Mouse (Mus musculus) urinary bladder, postnatal 14 days (tissue): ENCODE measurements around the gene Btbd19.

Source experiments
- DNase-seq: peaks from one replicate; pipeline ENCODE4 v3.0.0; 2021; ENCODE audit warnings: low spot score

The Btbd19 gene

DNA sequence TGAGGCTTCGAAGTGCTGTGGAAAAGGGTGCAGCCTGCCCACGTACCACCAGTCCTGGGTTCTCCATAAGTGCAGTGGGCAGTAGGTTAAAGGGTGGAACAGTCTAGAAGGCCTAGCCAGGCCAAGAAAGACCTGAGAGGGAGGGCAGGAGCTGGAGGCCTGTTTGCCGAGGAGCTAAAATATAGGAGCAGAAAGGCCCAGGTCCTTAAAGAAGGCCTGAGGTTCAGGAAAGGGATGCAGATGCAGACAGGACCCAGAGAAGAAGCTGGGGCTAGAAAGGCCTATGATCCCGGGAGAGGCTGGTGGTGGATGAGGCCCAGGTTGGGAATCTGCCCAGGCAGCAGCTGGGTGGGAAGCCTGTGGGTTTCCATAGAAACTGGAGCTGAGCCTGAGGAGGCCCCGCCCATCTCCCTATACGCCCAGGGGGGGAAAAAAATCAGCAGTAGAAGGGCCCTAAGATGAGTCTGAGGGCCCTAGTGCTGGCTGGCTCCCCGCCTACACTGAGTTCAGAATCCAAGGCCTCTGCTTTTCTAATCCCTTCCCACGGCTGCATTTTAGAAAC lies at the start of gene Btbd19:
TSS of gene Btbd19 (minus strand) at position 378 of the 562 bp plus-strand sequence.
- DNase-seq: peak; percentile 80

DNA sequence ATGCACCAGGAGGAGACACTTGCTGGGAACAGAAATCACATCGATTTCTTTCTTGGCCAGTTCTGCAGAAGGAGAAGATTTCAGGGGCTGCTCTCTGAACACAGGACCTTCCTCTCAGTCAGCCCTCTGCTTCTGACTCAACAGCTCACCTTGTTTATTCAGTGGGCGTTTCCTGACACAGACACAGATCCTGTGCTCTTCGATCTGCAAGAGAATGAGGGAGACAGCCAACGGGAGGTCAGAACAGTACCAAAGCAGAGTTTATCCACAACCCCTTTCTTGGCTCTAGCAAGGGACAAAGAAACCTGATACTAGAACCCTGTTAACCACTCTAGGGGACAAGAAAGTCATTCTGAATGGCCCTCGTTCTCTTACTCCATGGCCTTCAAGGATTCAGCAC lies 44.4 kb upstream of the Btbd19 start:
- no peak for DNase-seq

DNA sequence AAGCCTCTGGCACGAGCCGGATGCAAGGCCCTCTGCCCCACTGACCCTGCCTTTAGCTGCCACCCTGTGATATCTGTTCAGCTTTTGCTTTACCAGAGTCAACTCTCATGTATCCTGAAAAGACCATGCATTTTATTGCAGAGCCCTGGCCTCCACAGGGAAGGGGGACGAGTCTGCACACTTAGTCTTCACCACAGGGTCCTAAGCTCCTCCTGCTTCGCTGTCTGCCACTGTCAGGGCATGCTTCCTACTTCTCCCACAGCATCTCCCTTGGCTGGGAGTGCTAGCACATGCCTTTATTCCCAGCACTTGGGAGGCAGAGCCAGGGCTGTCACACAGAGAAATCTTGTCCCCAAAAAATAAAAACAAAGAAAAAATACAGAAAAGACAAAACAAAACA lies 35.7 kb upstream of the Btbd19 start:
- no peak for DNase-seq

DNA sequence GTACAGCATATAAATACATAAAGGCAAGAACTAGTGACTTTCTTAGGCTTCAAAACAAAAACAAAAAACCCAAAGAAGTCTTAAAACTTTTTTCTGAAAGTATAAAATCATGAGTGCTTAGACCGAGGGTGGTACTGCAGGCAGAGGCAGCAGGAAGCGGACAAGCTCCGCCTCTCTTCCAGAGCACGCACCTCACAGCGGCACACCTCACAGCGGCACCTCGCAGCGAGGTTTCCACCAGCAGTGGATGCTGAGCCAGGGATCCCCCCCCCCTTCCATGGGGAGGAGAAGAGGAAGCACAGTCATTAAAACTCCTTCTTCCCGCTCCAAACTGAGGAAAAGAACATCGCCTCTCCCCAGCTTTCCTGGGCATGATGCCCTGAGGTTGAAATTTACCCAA lies 34.1 kb upstream of the Btbd19 start:
- DNase-seq: no peak

DNA sequence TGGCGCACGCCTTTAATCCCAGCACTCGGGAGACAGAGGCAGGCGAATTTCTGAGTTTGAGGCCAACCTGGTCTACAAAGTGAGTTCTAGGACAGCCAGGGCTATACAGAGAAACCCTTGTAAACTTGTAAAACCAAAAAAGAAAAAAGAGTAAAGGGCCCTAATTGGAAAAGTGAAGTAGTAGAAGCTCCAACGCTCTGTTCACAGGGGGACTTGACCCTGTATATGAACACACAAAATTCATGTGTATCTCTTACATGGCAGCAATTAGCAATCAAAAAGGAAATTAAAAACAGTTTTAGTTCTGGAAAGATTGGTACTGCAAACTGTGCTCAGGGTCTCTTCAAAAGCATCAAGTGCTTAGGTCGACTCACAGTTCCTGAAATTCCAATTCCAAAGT lies 30.8 kb upstream of the Btbd19 start:
- DNase-seq: no peak

DNA sequence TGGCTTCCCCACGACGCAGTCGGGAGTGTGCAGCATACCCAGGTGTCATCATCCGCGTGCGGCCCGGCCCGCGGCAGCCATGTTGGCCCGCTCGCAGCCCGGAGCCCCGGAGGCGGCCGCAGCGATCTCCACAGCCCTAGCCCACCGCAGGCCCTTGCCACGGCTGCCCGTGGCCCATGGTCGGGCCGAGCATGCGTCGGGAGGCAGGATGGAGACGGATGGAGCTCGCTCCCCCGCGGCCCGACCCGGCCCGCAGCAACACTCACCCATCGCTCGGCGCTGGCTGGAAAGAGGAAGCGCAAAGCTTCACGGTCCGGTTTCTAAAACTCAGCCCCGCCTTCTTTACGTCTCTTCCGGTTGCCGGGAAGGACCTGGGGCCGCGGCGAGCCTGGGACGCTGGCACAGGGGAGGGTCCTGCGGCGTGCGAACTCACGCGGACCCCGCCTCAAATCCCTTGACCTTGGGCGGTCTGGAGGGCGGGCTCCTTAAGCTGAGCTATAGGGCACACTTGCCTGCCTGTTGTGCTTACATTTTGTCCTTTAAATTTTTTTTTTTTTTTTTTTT lies 30.3 kb upstream of the Btbd19 start, which contains the start of gene Rps8:
TSS of gene Rps8 (minus strand) at position 452 of the 564 bp plus-strand sequence.
- DNase-seq: peak; percentile 87

DNA sequence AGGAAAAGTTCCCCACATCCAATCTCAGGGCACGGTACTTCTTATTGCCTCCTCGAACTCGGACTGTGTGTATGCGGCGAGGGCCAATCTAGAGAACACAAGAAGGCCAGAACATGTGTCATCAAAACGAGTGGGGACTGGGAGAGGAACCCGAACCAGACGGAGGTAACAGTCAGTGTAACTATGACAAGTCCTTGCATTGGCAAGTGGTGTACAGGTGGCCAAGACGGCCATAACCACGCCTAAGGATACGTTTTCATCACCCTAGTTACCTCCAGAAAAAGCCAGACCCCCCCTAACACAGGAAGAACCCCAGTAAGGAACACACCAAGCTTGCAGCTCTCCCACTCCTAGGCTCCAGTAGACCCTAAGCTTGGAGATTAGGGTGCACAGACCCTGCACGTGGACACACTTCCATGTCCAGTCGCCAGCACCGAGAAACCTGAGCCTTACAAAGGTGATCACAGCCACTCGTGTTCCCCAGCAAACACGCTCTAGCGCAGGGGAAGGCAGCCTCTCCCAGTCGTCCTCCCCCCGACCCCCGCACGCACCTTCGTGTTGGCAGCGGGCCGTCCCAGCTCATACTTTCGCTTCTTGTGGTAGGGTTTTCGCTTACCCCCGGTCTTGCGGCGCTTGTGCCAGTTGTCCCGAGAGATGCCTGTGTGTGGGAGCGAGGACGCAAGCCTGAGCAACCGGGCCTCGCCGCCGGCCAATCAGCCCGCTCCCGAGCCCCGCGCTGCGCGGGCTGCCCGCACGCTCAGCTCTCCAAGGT lies 29.7 kb upstream of the Btbd19 start:
- DNase-seq: no peak

DNA sequence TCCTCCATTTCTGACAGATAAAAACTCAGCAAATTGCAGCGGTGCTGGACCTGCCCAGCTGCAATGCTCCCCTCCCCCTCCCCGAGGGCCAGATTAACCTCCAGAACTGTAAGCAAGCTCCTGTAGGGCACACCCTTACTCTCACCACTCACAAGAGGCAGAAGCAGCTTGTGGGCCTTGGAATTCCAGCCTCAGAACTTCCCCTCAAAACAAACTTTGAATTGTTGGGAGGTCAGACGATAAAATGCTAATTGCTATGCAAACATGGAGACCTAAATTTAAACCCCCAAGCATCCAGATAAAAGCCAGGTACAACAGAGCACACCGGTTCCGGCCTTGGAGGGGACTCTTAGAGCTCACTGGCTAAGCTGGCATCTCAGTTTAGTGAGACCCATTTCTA lies 27.2 kb upstream of the Btbd19 start:
- DNase-seq: no peak

DNA sequence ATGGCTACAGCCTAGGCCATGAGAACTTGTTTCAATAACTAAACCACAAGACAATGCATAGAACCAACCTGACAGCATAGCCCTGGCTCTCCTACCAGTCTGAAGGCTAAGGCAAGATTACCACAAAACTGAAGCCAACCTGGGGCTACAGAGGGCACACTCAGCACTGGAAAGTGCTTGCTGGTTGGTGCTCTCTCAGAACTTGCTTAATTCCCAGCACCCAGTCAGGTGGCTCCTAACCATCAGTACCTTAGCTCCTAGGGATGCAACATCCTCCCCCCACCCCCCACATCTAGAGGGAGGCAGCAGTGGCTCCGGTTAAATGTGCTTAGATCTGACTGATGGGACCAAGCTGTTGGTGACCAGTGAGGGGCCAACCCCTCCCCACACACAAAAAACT lies 25.9 kb upstream of the Btbd19 start:
- no peak for DNase-seq

DNA sequence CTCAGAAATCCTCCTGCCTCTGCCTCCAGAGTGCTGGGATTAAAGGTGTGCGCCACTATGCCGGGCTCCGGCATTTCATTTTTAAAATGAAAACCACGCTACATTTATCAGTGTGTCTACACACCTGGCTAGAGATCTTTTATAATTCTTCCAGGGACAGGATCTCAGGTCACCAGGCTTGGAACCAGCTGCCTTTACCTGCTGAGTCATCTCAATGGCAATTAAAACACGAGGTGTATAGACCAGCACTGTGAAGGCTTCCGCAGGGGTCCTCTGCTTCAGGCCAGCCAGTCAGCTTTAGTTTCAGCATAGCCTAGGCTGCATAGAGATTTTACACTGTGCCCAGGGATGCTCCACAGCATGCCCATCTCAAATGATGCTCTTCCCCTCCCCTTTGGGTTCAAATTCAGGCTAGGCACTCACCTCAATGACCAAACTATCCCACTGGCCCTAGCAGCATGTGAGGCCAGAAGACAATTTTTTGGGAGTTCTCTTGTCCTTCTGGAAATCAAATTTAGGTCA lies 24.7 kb upstream of the Btbd19 start:
- DNase-seq: no peak

DNA sequence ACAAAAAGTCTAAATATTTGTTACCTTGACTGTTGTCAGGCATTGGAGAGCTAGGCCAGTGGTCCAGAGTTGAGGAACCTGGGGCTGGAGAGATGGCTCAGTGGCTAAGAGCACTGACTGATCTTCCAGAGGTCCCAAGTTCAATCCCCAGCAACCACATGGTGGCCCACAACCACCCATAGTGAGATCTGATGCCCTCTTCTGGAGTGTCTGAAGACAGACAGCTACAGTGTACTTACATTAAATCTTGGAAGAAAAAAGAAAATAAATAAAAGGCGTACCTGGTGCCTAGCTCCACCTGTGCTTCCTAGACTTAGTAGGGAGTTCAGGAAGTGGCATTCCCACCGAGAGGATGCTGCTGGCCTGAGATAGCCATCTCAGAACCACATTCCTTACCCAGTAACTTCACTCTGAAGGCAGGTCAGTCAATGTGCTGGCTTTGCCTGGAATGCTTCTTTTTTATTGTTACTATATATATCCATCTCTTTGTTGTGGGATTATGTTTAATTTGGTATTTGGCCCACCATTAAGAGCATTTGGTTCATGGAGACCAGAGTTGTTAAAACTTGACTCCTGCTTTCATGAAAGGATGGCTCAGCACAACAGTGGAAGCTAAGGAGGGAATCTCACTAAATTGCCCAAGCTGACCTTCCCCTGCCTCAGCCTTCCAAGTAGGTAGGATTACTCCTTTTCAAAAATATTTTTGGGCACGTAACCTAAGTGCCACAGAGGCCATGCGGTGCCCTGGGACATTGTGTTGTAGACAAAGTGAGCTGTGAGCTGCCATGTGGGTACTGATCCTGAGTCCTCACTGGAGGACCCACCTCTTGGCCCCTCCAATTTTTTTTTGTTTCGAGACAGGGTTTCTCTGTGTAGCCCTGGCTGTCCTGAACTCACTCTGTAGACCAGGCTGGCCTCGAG lies 24.0 kb upstream of the Btbd19 start:
- DNase-seq: no peak

DNA sequence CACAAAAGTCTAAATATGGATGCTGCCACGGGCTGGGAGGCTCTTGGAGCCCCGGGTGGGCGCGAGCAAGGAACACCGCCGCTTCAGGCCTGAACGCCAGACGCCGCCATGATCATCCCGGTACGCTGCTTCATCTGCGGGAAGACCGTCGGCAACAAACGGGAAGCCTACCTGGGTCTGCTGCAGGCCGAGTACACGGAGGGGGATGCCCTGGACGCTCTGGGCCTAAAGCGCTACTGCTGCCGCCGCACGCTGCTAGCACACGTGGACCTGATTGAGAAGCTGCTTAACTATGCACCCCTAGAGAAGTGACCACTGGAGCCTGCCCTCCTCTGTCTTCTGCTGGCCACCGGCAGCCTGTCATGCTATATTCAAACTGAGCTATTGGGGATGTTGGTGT lies 23.3 kb upstream of the Btbd19 start:
- DNase-seq: no peak

DNA sequence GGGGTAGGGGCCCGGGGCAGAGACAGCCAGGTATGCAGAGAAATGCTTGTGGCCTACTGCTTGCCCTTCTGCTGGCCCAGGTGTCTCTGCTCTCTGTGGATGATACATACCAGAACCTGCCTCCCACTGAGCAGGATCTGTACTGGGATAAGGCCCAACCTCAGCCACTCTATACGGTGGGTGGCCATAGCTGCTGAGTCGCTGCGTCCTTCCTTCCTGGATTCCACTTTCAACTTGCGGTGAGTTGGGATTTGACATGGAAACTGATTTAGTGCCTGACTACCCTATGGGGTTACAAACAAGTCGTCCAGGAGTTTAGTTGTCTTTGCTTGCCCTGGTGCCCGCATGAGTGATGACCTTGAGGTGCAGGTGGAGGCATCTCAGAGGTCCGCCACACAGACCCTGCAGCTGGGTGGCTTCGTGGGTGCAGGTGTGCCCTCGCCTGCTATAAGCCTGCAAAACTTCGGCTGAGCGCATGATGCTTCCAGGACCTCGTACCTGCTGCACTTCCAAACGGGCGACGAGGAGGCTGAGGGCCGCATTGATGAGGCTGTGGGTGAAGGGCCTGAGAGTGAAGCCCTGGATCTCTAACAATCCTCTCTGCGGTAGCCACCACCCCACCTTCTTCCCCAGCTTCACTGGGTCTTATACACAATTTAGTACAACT lies 22.7 kb upstream of the Btbd19 start:
- DNase-seq: no peak

DNA sequence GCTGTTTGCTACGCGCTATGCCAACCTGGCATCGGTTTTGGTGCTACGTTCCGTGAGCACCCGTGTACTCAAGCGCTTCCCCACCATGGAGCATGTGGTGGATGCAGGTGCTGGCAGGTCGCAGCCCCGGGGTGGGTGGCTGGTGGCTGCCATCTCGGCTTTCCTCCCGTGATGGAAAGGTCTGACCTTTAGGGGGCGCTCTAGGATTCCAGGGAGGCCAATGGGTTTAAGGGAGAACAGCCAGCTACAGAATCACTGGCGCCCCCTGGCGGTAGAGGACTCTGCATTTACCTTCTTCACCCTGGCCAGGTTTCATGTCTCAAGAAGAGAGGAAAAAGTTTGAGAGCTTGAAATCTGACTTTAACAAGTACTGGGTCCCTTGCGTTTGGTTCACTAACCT lies 20.7 kb upstream of the Btbd19 start:
- peak; percentile 92 for DNase-seq

DNA sequence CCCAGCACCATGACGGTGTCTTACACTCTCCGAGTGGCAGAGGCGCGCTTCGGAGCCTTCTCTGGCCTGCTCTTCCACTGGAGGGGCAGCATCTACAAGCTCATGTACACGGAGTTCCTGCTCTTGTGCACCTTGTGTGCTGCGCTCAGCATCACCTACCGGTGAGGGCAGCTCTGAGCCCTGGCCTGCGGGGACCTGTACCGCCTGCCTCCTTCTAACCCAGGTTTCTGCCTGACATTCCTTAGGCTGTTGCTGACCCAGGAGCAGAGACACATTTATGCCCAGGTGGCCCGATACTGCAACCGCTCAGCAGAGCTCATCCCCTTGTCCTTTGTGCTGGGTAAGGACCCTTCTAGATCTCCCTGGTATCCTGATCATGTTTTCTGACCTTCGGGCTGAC lies 19.7 kb upstream of the Btbd19 start:
- DNase-seq: no peak

DNA sequence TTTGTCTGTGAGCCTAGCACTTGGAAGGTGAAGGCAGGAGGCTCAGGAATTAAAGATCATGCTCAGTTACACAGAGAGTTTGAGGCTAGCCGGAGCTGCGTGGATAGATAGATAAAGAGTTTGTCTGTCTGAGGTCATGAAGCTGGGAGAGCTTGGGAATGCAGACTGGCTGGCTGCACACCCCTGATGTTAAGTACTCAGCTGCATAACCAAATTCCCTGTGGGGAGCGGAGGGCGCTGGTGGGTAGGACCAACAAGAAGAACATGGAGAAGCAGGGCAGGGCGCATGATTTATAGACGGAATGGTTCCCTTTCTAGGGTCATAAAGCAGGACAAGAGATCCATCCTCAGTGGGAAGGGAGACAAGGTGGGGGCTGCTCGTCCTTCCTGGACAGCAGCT lies 17.5 kb upstream of the Btbd19 start:
- no peak for DNase-seq

DNA sequence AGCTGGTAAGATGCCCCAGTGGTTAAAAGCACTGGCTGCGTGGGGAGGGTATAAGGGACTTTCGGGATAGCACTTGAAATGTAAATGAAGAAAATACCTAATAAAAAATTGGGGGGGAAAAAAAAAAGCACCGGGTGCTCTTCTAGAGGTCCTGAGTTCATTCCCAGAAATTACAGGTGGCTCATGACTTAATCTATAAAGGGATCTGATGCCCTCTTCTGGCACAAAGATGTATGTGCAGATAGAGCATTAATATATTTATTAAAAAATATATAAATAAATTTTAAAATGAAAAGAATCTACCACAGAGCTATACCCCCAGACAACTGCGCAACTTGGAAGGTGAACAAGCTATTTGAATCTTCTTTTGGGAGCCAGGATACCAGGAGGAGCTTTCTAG lies 15.1 kb upstream of the Btbd19 start:
- DNase-seq: no peak

DNA sequence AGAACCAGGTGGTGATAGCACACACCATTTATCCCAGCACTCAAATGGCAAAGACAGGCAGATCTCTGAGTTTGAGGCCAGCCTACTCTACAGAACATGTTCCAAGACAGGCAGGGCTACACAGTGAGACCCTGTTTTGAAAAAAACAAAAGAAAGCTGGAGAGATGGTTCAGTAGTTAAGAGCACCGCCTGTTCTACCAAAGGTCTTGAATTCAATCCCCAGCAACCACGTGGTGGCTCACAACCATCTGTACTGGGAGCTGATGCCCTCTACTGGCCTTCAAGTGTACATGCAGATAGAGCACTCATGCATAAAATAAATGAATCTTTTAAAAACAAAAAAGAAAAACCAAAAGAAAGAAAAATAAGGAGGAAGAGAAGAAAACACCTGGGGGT lies 13.7 kb upstream of the Btbd19 start:
- no peak for DNase-seq

DNA sequence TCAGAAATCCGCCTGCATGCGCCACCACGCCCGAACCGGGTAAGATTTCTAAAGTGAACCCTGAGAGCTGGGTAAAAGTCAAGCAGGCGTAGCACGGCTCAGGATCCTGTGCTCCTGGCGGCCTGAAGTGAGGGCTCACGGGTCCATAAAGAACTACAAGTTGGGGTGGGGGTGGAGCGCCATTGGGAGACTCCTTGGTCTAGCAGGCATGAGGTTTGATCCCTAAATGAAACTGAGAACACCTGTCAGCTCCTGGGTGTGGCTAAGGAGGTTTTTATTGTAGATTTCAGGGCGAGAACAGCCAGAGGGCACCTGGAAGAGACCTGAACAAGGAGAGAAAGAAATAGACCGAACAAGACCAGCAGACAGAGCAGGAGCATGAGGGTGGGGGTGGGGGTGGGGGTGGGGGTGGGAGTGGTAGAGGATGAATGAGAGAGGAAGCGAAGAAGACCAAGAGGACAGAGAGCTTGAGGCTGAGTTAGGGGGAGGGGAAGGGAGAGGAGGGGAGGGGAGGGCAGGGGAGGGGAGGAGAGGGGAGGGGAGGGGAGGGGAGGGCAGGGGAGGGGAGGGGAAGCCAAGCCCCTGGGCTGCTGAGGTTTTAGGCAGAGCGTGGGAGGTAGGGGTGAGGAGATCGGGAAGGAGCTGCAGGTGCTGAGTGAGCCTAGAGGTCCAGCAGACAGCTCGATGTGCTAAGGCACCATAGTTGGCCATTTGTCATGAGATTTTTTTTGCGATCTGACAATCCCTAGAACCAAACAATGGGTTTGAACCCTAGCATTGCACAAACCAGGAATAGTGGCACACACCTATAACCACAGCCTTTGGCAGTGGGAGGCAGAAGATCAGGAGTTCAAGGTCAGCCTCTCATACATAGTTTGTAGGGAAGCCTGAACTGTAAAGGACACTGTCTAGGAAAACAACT lies 13.0 kb upstream of the Btbd19 start:
- no peak for DNase-seq

DNA sequence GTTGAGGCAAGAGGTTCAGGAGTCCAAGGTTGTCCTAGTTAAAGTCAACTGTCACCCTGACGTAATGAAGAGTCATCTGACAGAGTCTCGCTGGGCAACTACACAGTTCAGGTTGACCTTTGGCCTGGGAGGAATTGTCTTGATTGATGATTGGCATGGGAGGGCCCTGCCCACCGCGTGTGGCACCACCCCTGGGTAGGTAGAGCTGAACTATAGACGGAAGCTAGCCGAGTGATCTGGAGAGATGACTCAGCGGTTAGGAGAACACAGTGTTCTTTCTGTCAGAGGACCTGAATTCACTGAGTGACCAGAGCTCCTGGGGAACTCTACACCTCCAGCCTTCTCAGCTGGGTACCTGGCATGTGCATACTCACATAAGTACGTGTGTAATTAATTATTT lies 10.5 kb upstream of the Btbd19 start:
- peak; percentile 68 for DNase-seq

DNA sequence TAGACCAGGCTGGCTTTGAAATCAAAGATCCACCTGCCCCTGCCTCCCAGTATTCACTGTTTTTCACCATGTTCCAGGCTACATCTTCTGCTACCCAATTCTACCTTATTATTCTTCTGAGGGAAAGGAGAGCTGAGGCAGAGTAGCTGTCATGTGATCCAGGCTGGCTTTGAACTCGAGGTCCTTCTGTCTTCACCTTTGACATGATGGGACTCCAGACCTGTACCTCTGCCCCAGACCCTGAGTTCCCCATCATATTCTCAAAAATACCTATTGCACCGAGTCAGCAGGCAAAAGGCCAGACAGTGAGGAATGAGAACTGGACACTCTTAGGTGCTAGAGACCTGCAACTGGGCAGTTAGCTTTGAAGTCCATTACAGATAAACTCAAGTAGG lies 9.1 kb upstream of the Btbd19 start:
- DNase-seq: no peak
